Mouse (Mus musculus) lung, embryonic 14.5 days (tissue): ENCODE results near the gene Ift122. TPM values are rescaled to one million over a fixed set of nuclear protein-coding genes. Genes with fewer than 3 reads are reported as not detected.

Experiments
- ATAC-seq: fragments of 200-750 bp; cut with Nextera tagmentation; 2 replicates; pipeline ENCODE4 v1.8.0; 2017; ENCODE audit warnings: mild to moderate bottlenecking, moderate TSS enrichment, moderate library complexity; ENCODE audit not compliant: insufficient read depth
- DNase-seq: peaks from one replicate; pipeline ENCODE4 v3.0.0-alpha.2; 2015
- H3K27ac ChIP-seq: fragments of 300-500 bp; sonication (generic); 2 replicates; pipeline ENCODE4 v1.5.1; 2014; ENCODE audit warnings: low read depth, mild to moderate bottlenecking, moderate library complexity
- H3K27me3 ChIP-seq: fragments of 300-500 bp; sonication (generic); 2 replicates; pipeline ENCODE4 v1.6.1; 2014; ENCODE audit warnings: low read length, control low read depth; ENCODE audit not compliant: insufficient read depth
- H3K36me3 ChIP-seq: fragments of 300-500 bp; sonication (generic); 2 replicates; pipeline ENCODE4 v1.6.1; 2014; ENCODE audit warnings: control low read depth; ENCODE audit not compliant: insufficient read depth
- H3K4me1 ChIP-seq: fragments of 300-500 bp; sonication (generic); 2 replicates; pipeline ENCODE4 v1.6.1; 2014; ENCODE audit warnings: antibody characterized with exemption, control low read depth; ENCODE audit not compliant: insufficient read depth
- H3K4me2 ChIP-seq: fragments of 300-500 bp; sonication (generic); 2 replicates; pipeline ENCODE4 v1.6.1; 2014; ENCODE audit warnings: mild to moderate bottlenecking
- H3K4me3 ChIP-seq: fragments of 300-500 bp; sonication (generic); 2 replicates; pipeline ENCODE4 v1.5.1; 2014; ENCODE audit warnings: low read depth, low read length
- H3K9ac ChIP-seq: fragments of 300-500 bp; sonication (generic); 2 replicates; pipeline ENCODE4 v1.6.1; 2014
- H3K9me3 ChIP-seq: fragments of 300-500 bp; sonication (generic); 2 replicates; pipeline ENCODE4 v1.6.1; 2016; ENCODE audit warnings: low read depth, low read length, control low read depth
- CTCF ChIP-seq: IDR thresholded peaks from 2 replicates; pipeline ENCODE4 v1.5.1; 2016; ENCODE audit warnings: antibody characterized with exemption, low read depth
- WGBS: fragments of 180-500 bp; shearing (Covaris S2); extraction: QIAGEN DNeasy Blood & Tissue Kit; methylation state at CpG from one replicate; pipeline ENCODE4 v1.1.7; 2014; 5-methylcytosine and 5-hydroxymethylcytosine counted together
- polyA plus RNA-seq: library from polyadenylated mRNA; unstranded; fragments of >200 nt; fragmentation: Nextera tagmentation; extraction: Ambion mirVana; gene quantifications from 2 replicates; pipeline ENCODE4 v1.2.1, GENCODE M21; 2014

Gene Ift122
- polyA plus RNA-seq, 1 experiment from 2014 or later = 25.6 TPM

DNA sequence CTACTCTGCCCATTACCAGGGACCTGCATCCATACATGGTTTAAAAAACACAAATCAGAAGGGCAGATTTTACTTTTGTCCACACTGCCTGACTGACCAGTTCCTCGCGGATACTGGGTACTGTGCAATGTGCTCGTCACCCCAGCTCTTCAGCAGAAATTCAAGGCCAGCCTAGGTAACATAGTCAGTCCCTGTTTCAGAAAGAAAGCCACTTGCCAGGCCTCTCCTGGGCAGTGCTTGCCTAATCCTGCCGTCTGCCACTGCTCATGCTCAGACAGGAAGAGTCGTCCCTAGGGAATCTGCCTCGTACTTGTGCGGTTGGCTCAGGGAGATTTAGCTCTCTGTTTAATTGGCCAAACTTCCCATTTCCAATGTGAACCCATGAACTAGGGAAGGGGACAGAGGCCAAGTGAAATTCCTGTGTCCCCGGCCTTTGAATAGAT is 48.2 kb downstream of the Ift122 start:
- H3K9ac ChIP-seq = no peak overlapping the region
- peak; percentile 18; the same call in 1 of the 2 replicates for ATAC-seq
- no peaks in the 10 kb centered on the region for H3K27me3 ChIP-seq
- H3K4me1 ChIP-seq = 0 out of 2 replicates have a peak, but pooled peaks cover 4% of the 10 kb centered on the region
- no peak for TF ChIP-seq CTCF
- peaks cover 17% of the 10 kb centered on the region; the same call in 1 of the 2 replicates for H3K36me3 ChIP-seq
- peak; percentile 41 for DNase-seq
- H3K4me3 ChIP-seq = no peak overlapping the region
- no peak overlapping the region for H3K4me2 ChIP-seq
- WGBS = 81% methylated on average over 8 of the region's 8 CpGs
- H3K9me3 ChIP-seq = no peaks in the 10 kb centered on the region
- H3K27ac ChIP-seq = peak overlapping the region; percentile 61; the same call in 1 of the 2 replicates

DNA sequence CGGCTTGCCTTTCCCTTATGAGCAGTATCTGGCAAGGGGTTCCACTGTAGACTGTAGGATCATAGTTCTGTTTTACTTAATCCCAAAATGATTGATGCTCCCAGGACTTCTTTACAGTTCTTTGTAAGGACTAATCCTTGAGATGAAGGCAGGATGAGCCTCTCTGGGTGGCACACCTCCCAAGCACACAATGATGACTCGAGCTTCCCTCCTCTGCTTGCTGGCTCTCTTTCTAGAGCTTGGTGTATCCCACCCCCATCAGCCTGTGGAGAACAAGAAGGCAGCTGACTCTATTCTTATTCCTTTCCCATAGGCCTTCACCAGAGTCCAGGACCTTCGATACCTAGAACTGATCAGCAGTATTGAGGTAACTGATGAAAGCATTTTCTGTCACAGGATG is 49.3 kb downstream of the Ift122 start:
- TF ChIP-seq CTCF = no peak
- Histone ChIP-seq H3K9me3 (no peaks in the 10 kb centered on the region), H3K36me3 (peaks cover 18% of the 10 kb centered on the region; the same call in 1 of the 2 replicates), H3K27me3 (no peaks in the 10 kb centered on the region), H3K4me1 (0 out of 2 replicates have a peak, but pooled peaks cover 4% of the 10 kb centered on the region), H3K27ac (no peak overlapping the region), H3K4me2 (no peak overlapping the region), H3K9ac (no peak overlapping the region), H3K4me3 (no peak overlapping the region)
- ATAC-seq = no peak
- WGBS = 70% methylated on average over 3 of the region's 3 CpGs
- no peak for DNase-seq

- peaks cover 17% of the 10 kb centered on the region for H3K4me1 ChIP-seq
- H3K27me3 ChIP-seq = no peaks in the 10 kb centered on the region
- TF ChIP-seq CTCF = no peak
- no peak overlapping the region for H3K4me3 ChIP-seq
- H3K9ac ChIP-seq = no peak overlapping the region
- H3K36me3 ChIP-seq = peaks cover 14% of the 10 kb centered on the region; the same call in 1 of the 2 replicates
- H3K27ac ChIP-seq = peak overlapping the region; percentile 67
- H3K4me2 ChIP-seq = no peak overlapping the region
- no peak for ATAC-seq
- 65% methylated on average over 6 of the region's 6 CpGs for WGBS
- DNase-seq = peak; percentile 52
- H3K9me3 ChIP-seq = no peaks in the 10 kb centered on the region
Measured at GRCm38 (mm10) chr6:115905568-115905967, 52.3 kb downstream of the Ift122 start.

DNA sequence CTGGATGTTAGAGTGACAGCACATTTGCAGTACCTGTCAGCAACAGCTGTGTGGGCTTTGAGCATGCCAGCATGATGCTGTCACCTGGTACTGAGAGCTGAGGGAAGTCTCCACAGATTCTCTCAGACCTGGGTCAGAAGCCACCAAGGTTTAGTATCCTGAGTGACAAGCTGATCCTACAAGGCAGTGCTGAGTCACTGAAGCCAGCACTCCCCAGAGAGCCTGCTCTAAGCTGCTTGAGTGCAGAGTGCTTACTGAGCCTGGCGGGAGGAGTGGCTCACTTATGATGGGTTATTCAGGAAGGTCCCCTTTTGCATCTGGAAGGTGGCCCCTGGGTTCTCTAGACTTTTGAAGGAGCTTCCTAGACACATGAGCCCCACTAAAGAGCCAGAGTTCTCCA is 53.2 kb downstream of the Ift122 start:
- WGBS = 74% methylated on average over 1 of the region's 1 CpGs
- Histone ChIP-seq H3K36me3 (peaks cover 14% of the 10 kb centered on the region; the same call in 1 of the 2 replicates), H3K4me2 (no peak overlapping the region), H3K9me3 (no peaks in the 10 kb centered on the region), H3K27ac (peak overlapping the region; percentile 9; the same call in 1 of the 2 replicates), H3K4me3 (no peak overlapping the region), H3K9ac (no peak overlapping the region), H3K27me3 (no peaks in the 10 kb centered on the region), H3K4me1 (peaks cover 17% of the 10 kb centered on the region)
- ATAC-seq (no peak), DNase-seq (no peak)
- no peak for TF ChIP-seq CTCF

DNA sequence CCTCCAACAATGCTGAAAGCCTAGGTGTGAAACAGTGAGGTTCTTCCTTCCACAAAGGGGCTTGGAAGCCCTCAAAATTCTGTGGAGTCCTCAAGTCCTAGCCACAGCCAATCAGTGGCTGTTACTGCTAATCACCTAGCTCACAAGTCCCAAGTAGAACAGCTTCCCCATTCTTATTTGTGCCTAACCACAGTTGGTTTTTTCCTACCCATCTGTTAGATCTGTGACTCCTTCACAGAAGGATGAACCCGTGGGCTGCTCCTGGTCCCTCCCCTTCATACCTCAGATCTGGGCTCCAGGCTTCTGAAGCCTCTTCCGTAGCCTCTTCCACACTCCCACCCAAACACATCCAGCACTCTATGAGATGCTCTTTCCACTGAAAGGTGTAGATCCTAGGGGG is 53.6 kb downstream of the Ift122 start:
- TF ChIP-seq CTCF = no peak
- peaks cover 17% of the 10 kb centered on the region for H3K4me1 ChIP-seq
- DNase-seq = no peak
- H3K9me3 ChIP-seq = no peaks in the 10 kb centered on the region
- no peak overlapping the region for H3K4me3 ChIP-seq
- ATAC-seq = no peak
- H3K27me3 ChIP-seq = no peaks in the 10 kb centered on the region
- H3K27ac ChIP-seq = no peak overlapping the region
- H3K9ac ChIP-seq = no peak overlapping the region
- peaks cover 14% of the 10 kb centered on the region; the same call in 1 of the 2 replicates for H3K36me3 ChIP-seq
- WGBS = 64% methylated on average over 2 of the region's 2 CpGs
- H3K4me2 ChIP-seq = no peak overlapping the region

DNA sequence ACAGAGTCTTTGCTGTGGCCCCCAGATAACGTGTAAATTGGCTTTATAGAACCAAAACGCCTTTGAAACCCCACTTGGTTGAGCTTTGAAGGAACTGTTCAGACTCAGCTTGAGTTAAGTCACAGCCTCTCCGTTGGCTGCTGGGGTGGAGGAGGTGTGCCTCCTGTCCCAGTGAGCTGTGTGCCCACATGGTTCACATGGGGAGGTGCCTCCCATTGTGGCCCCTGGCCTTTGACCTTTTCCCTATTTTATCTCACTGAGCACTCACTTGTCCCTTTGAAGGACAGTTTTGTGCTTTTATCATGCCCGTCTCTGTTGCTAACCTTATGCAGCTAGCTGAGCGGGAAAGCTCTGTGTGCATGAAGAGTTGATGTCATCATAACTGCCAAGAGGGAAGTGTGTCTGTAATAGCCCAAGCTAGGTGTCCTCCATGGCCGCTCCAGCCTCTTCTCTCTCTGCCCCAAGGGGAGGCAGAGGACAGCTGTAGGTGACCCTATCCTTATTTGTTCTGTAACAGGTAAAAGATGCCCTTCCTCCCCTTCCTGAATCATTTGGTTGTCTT is 55.2 kb downstream of the Ift122 start:
- peak overlapping the region; percentile 50 for H3K27ac ChIP-seq
- TF ChIP-seq CTCF = no peak
- peak; percentile 24 for DNase-seq

DNA sequence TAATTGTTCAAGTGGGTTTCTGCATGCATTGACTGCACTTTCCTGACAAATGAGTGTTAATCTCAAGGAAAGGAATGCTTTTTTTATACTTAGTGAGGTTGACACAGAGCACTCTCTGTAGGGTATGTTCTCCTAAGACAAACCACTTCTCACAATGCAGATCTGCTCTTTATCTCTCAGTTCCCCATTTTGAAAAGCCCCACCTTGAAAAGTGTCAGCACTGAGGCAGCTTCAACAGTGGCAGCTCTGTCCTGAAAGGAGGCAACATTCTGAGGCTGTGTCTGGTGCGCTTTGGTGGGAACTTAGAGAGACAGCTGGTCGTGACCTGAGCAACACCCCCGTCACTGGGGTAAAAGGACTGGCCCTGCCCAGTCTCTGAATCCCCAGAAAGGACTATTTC is 55.8 kb downstream of the Ift122 start:
- Histone ChIP-seq H3K4me1 (peaks cover 17% of the 10 kb centered on the region), H3K27ac (peak overlapping the region; percentile 73; the same call in 1 of the 2 replicates), H3K9ac (no peak overlapping the region), H3K9me3 (no peaks in the 10 kb centered on the region), H3K4me3 (no peak overlapping the region), H3K36me3 (0 out of 2 replicates have a peak, but pooled peaks cover 9% of the 10 kb centered on the region), H3K27me3 (no peaks in the 10 kb centered on the region), H3K4me2 (no peak overlapping the region)
- DNase-seq (no peak), ATAC-seq (no peak)
- 58% methylated on average over 3 of the region's 3 CpGs for WGBS
- no peak for TF ChIP-seq CTCF

More for the DNA sequence above, 55.2 kb downstream of the Ift122 start:
- H3K27me3 ChIP-seq = no peaks in the 10 kb centered on the region
- H3K9me3 ChIP-seq = no peaks in the 10 kb centered on the region
- H3K4me3 ChIP-seq = no peak overlapping the region
- WGBS = 30% methylated on average over 6 of the region's 6 CpGs
- no peak overlapping the region for H3K4me2 ChIP-seq
- ATAC-seq = no peak
- peaks cover 9% of the 10 kb centered on the region; the same call in 1 of the 2 replicates for H3K36me3 ChIP-seq
- H3K9ac ChIP-seq = no peak overlapping the region; the same call in 1 of the 2 replicates
- H3K4me1 ChIP-seq = peaks cover 17% of the 10 kb centered on the region
